Comparison of ENCODE assay signal across 17 mouse cellular contexts in the genomic region with DNA sequence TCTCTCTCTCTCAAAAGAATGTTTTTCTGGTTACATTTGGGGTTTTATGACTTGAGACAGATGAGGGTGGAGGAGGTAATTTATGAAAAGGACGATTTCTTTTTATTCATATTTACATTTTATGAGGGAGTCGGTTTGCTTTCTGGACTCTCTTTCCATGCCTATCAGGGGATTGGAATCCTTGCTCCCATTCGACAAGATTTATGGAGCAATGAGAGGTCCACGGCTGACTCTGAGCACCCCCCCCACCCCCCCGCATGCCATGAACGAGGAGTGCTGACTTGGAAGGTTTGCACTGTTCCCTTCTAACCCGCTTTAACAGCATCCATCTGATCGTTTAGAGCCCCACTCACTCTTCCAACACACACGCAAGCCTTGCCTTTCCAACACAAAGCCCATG.
DNase-seq lines count a peak whose midpoint lies in the region; ATAC-seq lines count a peak whose summit lies in the region.
"Had no signal": no experiment of that assay in that cellular context is flagged by ENCODE, and none has a peak within 500 bp of the region (broad histone marks: within the 10 kb centered on the region; RNA-seq: fewer than 3 reads in every experiment).

No protein-coding gene starts in this region.

- H3K36me3 ChIP-seq in intestine, embryonic 15.5 days = no peaks in the 10 kb centered on the region
- H3K36me3 ChIP-seq in intestine, embryonic 16.5 days (ENCODE audit: control insufficient read depth, insufficient read depth, low read length) = no peaks in the 10 kb centered on the region
- 0 out of 2 replicates have a peak, but pooled peaks cover 4% of the 10 kb centered on the region for H3K36me3 ChIP-seq in embryonic facial prominence, embryonic 14.5 days (ENCODE audit: control insufficient read depth, insufficient read depth, low read length)
- no peaks in the 10 kb centered on the region; the same call in 1 of the 2 replicates for H3K36me3 ChIP-seq in limb, embryonic 11.5 days (ENCODE audit: control insufficient read depth, insufficient read depth, low read length)
- H3K36me3 ChIP-seq in stomach, embryonic 16.5 days (ENCODE audit: control insufficient read depth, insufficient read depth, low read length) = no peaks in the 10 kb centered on the region
- no peaks in the 10 kb centered on the region for H3K36me3 ChIP-seq in midbrain, embryonic 15.5 days (replicated peaks)
- H3K36me3 ChIP-seq: forebrain, embryonic 15.5 days; liver, embryonic 13.5 days; neural tube, embryonic 12.5 days had no signal

- peaks cover 50% of the 10 kb centered on the region for H3K4me1 ChIP-seq in intestine, embryonic 15.5 days (replicated peaks)
- peaks cover 44% of the 10 kb centered on the region for H3K4me1 ChIP-seq in intestine, embryonic 16.5 days (ENCODE audit: control insufficient read depth, insufficient read depth, low read length)
- peaks cover 65% of the 10 kb centered on the region for H3K4me1 ChIP-seq in embryonic facial prominence, embryonic 14.5 days (ENCODE audit: control insufficient read depth, insufficient read depth, low read length)
- H3K4me1 ChIP-seq in limb, embryonic 11.5 days (ENCODE audit: control insufficient read depth, insufficient read depth, low read length) = peaks cover 61% of the 10 kb centered on the region
- H3K4me1 ChIP-seq in stomach, embryonic 16.5 days (ENCODE audit: control insufficient read depth, insufficient read depth, low read length) = peaks cover 63% of the 10 kb centered on the region
- H3K4me1 ChIP-seq in midbrain, embryonic 15.5 days = peaks cover 10% of the 10 kb centered on the region

- 34% methylated on average over 9 of the region's 9 CpGs for WGBS in intestine, embryonic 15.5 days
- WGBS in intestine, embryonic 16.5 days = 34% methylated on average over 9 of the region's 9 CpGs
- 36% methylated on average over 9 of the region's 9 CpGs for WGBS in embryonic facial prominence, embryonic 14.5 days
- WGBS in limb, embryonic 11.5 days = 8% methylated on average over 9 of the region's 9 CpGs
- WGBS in stomach, embryonic 16.5 days = 35% methylated on average over 9 of the region's 9 CpGs
- WGBS in midbrain, embryonic 15.5 days = 72% methylated on average over 9 of the region's 9 CpGs

- H3K4me3 ChIP-seq in intestine, embryonic 15.5 days (replicated peaks) = no peak overlapping the region
- H3K4me3 ChIP-seq in intestine, embryonic 16.5 days (ENCODE audit: low read length) = no peak overlapping the region
- H3K4me3 ChIP-seq in embryonic facial prominence, embryonic 14.5 days (ENCODE audit: low read depth, low read length) = no peak overlapping the region
- H3K4me3 ChIP-seq in limb, embryonic 11.5 days (ENCODE audit: low read depth, low read length) = no peak overlapping the region
- no peak overlapping the region for H3K4me3 ChIP-seq in stomach, embryonic 16.5 days (replicated peaks; ENCODE audit: low read length)
- no peak overlapping the region for H3K4me3 ChIP-seq in midbrain, embryonic 15.5 days
- H3K4me3 ChIP-seq: forebrain, embryonic 15.5 days; heart, embryonic 10.5 days; layer of hippocampus, adult 2 months; liver, embryonic 13.5 days; neural tube, embryonic 12.5 days had no signal

- H3K9ac ChIP-seq in intestine, embryonic 15.5 days = no peak overlapping the region
- no peak overlapping the region for H3K9ac ChIP-seq in intestine, embryonic 16.5 days (ENCODE audit: low read depth, low read length)
- H3K9ac ChIP-seq in embryonic facial prominence, embryonic 14.5 days (ENCODE audit: low read depth, low read length) = no peak overlapping the region
- H3K9ac ChIP-seq in limb, embryonic 11.5 days (ENCODE audit: low read length) = no peak overlapping the region
- no peak overlapping the region for H3K9ac ChIP-seq in stomach, embryonic 16.5 days (ENCODE audit: low read length)
- H3K9ac ChIP-seq in midbrain, embryonic 15.5 days = no peak overlapping the region
- H3K9ac ChIP-seq: forebrain, embryonic 15.5 days; liver, embryonic 13.5 days; lung, embryonic 14.5 days; neural tube, embryonic 12.5 days had no signal

- H3K27me3 ChIP-seq in intestine, embryonic 15.5 days (replicated peaks) = no peaks in the 10 kb centered on the region
- no peaks in the 10 kb centered on the region for H3K27me3 ChIP-seq in intestine, embryonic 16.5 days (replicated peaks; ENCODE audit: control insufficient read depth, insufficient read depth, low read length)
- H3K27me3 ChIP-seq in embryonic facial prominence, embryonic 14.5 days (replicated peaks; ENCODE audit: control insufficient read depth, insufficient read depth, low read length) = no peaks in the 10 kb centered on the region
- no peaks in the 10 kb centered on the region for H3K27me3 ChIP-seq in limb, embryonic 11.5 days (ENCODE audit: control insufficient read depth, insufficient read depth, low read length)
- H3K27me3 ChIP-seq in stomach, embryonic 16.5 days (ENCODE audit: control insufficient read depth, insufficient read depth, low read length) = no peaks in the 10 kb centered on the region
- no peaks in the 10 kb centered on the region for H3K27me3 ChIP-seq in midbrain, embryonic 15.5 days (replicated peaks)
- H3K27me3 ChIP-seq: forebrain, embryonic 15.5 days; liver, embryonic 13.5 days; neural tube, embryonic 12.5 days had no signal

- H3K9me3 ChIP-seq in intestine, embryonic 15.5 days = no peaks in the 10 kb centered on the region
- no peaks in the 10 kb centered on the region for H3K9me3 ChIP-seq in intestine, embryonic 16.5 days (ENCODE audit: control insufficient read depth, low read length)
- 0 out of 2 replicates have a peak, but pooled peaks cover 4% of the 10 kb centered on the region for H3K9me3 ChIP-seq in embryonic facial prominence, embryonic 14.5 days (ENCODE audit: control insufficient read depth, low read length)
- no peaks in the 10 kb centered on the region; the same call in 1 of the 2 replicates for H3K9me3 ChIP-seq in limb, embryonic 11.5 days (ENCODE audit: control insufficient read depth, low read length)
- H3K9me3 ChIP-seq in stomach, embryonic 16.5 days (replicated peaks; ENCODE audit: control insufficient read depth, low read length) = no peaks in the 10 kb centered on the region
- H3K9me3 ChIP-seq in midbrain, embryonic 15.5 days = no peaks in the 10 kb centered on the region
- H3K9me3 ChIP-seq: forebrain, embryonic 15.5 days; heart, embryonic 10.5 days; liver, embryonic 13.5 days; neural tube, embryonic 12.5 days had no signal

- no peak overlapping the region for H3K27ac ChIP-seq in intestine, embryonic 15.5 days
- H3K27ac ChIP-seq in intestine, embryonic 16.5 days (ENCODE audit: low read length) = no peak overlapping the region
- H3K27ac ChIP-seq in embryonic facial prominence, embryonic 14.5 days (replicated peaks; ENCODE audit: low read depth, low read length) = peak overlapping the region; percentile 76; the same call in 1 of the 2 replicates
- peak overlapping the region; percentile 38 for H3K27ac ChIP-seq in limb, embryonic 11.5 days (replicated peaks; ENCODE audit: low read depth, low read length)
- peak overlapping the region; percentile 76 for H3K27ac ChIP-seq in stomach, embryonic 16.5 days (ENCODE audit: low read length)
- no peak overlapping the region for H3K27ac ChIP-seq in midbrain, embryonic 15.5 days
- H3K27ac ChIP-seq: forebrain, embryonic 15.5 days; layer of hippocampus, adult 2 months; liver, embryonic 13.5 days; neural tube, embryonic 12.5 days had no signal

- no peak overlapping the region for H3K4me2 ChIP-seq in intestine, embryonic 15.5 days (replicated peaks)
- no peak overlapping the region for H3K4me2 ChIP-seq in intestine, embryonic 16.5 days (ENCODE audit: low read depth, low read length)
- H3K4me2 ChIP-seq in embryonic facial prominence, embryonic 14.5 days (ENCODE audit: low read depth, low read length) = 0 out of 2 replicates have a peak overlapping the region, but pooled peaks have one; percentile 3
- H3K4me2 ChIP-seq in limb, embryonic 11.5 days (ENCODE audit: low read depth, severe bottlenecking) = no peak overlapping the region
- H3K4me2 ChIP-seq in stomach, embryonic 16.5 days (ENCODE audit: low read depth, low read length) = no peak overlapping the region
- no peak overlapping the region for H3K4me2 ChIP-seq in midbrain, embryonic 15.5 days
- H3K4me2 ChIP-seq: forebrain, embryonic 15.5 days; liver, embryonic 13.5 days; lung, embryonic 14.5 days; neural tube, embryonic 12.5 days had no signal

- DNase-seq in embryonic facial prominence, embryonic 14.5 days (ENCODE audit: low spot score) = no peak
- DNase-seq in limb, embryonic 11.5 days (ENCODE audit: low spot score) = no peak
- DNase-seq: cerebellum, adult 9-10 months; layer of hippocampus, postnatal 36 days; liver, embryonic 13.5 days; lung, embryonic 14.5 days; lung, postnatal 36 days; right cerebral cortex, adult 18-20 months had no signal

- peak; percentile 27; the same call in 1 of the 2 replicates for ATAC-seq in intestine, embryonic 15.5 days
- ATAC-seq in intestine, embryonic 16.5 days = no peak
- no peak for ATAC-seq in embryonic facial prominence, embryonic 14.5 days (ENCODE audit: low read depth)
- no peak for ATAC-seq in limb, embryonic 11.5 days (ENCODE audit: insufficient number of reproducible peaks, low FRiP score, low TSS enrichment, low read depth)
- ATAC-seq in stomach, embryonic 16.5 days (ENCODE audit: insufficient read depth, low FRiP score) = peak; percentile 38
- no peak for ATAC-seq in midbrain, embryonic 15.5 days (replicated peaks)
- no peak for ATAC-seq in megakaryocyte, adult 5-6 weeks (ENCODE audit: poor library complexity, severe bottlenecking)
- ATAC-seq: forebrain, embryonic 15.5 days had no signal

Comparison
In these comparisons a context has a peak if more than half of its experiments do, and no peak if none do; other contexts are left out.
1. ATAC-seq: peak in intestine, embryonic 15.5 days (single experiment) and stomach, embryonic 16.5 days (single experiment); none in intestine, embryonic 16.5 days (single experiment), embryonic facial prominence, embryonic 14.5 days (single experiment), limb, embryonic 11.5 days (single experiment), midbrain, embryonic 15.5 days (single experiment) and megakaryocyte, adult 5-6 weeks (single experiment).
2. H3K27ac ChIP-seq: peak in embryonic facial prominence, embryonic 14.5 days (single experiment), limb, embryonic 11.5 days (single experiment) and stomach, embryonic 16.5 days (single experiment); none in intestine, embryonic 15.5 days (single experiment), intestine, embryonic 16.5 days (single experiment) and midbrain, embryonic 15.5 days (single experiment).